Mouse (Mus musculus): ENCODE measurements around the gene Qprt.

The Qprt gene

DNA sequence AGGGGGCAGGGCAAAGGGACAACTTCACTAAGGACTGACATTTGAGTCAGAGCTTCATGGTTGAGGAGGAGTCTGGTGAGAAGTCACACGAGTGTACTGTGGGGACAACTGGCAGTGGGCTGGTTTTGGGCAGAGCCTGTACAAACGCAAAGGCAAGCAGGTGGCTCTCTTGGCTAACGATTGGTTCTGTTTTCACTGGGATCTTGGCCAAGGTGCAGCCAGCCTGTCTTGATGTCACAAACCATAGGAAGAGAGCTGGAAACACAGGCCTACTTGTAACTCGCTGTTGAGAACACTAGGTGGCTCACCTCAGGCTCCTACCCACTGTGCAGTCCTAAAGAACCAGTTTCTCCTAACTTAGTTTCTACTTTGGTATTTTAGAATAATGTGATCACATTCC is 7.6 kb upstream of the Qprt start:
- DNase-seq: no peak

GRCm38 (mm10) chr7:127121061-127121910 is 740 bp downstream of the Qprt start:
- no peak for DNase-seq

DNA sequence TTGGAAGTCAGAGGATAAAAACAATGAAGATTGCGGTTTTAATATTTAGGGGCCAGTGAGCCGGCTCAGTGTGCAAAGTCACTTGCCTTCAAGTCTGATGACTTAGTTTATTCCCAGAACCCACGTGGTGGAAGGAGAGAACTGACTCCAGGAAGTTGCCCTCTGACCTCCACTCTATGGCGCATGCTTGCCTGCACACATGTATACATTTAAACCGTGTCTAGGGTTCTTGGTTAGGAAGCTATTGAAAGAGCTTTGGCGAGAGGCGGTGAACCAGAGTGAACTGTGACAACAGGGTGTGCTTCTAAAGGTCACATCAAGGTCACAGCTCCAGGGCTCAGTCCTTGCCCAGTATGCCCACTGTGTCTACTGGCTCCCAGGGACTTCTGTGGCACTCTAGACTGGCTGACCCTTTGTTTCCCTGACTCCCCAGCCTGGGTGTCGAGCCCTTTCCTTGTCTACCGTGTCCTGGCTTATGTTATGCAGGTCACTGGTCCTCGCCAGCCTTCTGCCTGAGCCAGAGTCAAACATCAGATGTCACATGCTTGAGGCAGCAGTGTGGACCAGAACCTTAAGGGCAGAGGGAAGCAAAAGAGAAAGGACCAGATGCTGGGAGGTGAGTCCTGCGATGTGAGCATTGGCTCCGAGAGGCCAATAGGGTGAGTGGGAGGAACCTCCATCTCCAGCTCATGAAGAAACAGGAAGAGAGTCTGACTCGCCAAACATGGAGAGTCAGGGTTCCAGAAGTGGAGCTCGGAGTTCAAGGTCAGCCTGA is 3.2 kb downstream of the Qprt start:
- DNase-seq: no peak

GRCm38 (mm10) chr7:127117948-127118347 is 4.1 kb downstream of the Qprt start:
- DNase-seq: no peak

DNA sequence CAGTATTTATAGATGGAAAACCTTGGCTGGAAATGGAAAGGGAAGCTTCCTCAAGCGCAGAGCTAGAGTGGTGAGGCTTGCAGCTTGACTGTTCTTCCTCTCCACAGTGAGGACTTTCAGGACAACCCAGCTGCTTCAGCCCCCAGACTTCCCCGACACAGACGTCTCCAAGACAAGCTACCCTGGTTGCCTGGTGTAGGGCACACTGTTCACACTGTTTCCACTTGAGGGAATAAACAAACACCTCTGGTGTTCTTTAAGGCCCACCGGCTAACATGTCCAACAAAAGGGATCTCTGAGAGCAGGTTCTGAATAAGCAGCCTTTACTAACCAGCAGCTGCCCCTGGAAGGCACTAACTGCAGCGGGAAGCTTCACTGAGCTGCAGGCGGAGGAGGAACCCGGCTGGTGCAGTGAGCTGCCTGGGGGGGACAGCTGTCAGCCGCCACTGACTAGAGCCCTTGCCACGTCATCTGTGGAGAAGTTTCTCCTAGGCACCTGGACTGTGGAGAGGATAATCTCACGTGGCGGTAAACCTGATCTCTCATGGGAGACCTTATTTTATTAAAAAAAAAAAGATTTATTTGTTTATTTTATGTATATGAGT is 5.6 kb downstream of the Qprt start:
- no peak for DNase-seq

DNA sequence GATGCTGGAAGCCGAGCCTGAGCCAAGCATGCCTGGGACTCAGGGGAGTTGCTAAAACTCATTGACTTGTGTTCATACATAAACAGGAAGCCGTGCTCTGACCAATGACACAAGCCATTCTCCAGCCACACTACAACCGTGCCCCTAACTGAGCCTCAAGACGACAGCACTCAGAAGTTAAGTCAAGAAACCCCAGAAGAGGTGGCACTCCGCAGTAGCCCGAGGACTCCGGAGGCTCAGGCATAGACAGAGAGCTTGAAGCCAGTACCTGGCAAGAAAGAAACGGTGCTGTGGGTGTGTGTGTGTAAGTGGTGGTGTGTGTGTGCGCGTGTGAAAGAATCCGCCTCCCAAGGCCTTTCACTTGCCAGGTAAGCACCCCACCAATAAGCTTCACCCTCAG is 7.1 kb downstream of the Qprt start:
- peak; percentile 79 for DNase-seq

GRCm38 (mm10) chr7:127113614-127114259 is 8.3 kb downstream of the Qprt start:
- DNase-seq: peak; percentile 86

- peak; percentile 57 for DNase-seq
Observed at GRCm38 (mm10) chr7:127112921-127113597, 9.0 kb downstream of the Qprt start.

GRCm38 (mm10) chr7:127112251-127112841 is 9.7 kb downstream of the Qprt start:
- DNase-seq: peak; percentile 75

- peak; percentile 86 for DNase-seq
Observed at GRCm38 (mm10) chr7:127111461-127111860, 10.6 kb downstream of the Qprt start.

DNA sequence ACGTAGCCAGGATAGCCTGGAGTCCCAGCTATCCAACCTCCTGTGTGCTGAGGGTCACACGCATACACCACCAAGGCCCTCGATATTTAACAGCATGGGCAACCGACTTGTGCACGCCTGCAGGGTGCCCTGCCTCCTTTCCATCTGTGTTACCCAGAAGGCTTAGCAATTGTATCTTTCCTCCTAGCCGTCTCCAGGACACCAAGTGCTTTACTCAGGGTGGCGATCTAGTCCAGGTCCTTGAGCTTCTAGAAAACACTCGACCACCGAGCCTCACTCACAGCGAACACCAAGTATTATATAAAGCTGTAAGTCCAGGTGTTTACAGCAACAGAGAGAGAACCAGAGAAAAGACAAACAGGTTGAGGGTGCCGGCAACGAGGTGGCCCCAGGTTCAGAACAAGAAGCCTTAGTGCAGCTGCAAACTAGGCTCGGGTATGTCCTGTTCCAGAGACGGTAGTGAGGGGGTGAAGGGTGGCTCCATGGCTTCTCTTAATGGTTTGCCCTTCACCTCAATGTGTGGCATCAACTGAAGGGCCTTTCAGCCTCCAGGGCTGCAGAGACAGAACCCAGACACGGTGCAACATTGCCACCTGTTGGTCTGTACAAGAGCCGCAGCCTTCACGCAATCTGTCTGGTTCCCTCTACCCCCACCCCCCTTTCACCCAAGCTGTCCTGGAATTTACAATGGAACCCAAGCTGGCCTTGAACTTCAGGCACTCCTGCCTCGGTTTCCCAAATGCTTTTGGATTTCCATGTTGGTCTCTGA is 11.6 kb downstream of the Qprt start:
- DNase-seq: peak; percentile 95

DNA sequence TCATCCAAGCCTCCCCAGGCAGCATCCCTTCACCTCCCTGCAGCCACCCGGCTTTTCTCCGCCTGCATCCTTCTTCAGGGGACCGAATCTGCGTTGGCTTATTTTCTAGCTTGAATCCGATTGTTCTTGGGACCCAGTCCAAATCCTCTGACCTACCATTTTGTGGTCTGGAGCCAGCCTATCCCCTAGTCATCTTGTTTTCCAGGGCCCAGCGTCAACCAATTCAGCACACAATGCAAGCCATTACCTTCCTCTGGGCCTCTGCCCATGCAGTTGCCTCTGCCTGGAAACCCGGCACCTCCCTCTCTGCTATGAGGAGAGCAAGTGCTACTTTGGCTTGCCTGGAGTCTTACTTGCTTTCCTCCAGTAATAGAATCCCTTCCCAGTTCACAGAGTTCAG is 16.5 kb downstream of the Qprt start:
- no peak for DNase-seq

GRCm38 (mm10) chr7:127104560-127105332 is 17.3 kb downstream of the Qprt start:
- peak; percentile 97 for DNase-seq

DNA sequence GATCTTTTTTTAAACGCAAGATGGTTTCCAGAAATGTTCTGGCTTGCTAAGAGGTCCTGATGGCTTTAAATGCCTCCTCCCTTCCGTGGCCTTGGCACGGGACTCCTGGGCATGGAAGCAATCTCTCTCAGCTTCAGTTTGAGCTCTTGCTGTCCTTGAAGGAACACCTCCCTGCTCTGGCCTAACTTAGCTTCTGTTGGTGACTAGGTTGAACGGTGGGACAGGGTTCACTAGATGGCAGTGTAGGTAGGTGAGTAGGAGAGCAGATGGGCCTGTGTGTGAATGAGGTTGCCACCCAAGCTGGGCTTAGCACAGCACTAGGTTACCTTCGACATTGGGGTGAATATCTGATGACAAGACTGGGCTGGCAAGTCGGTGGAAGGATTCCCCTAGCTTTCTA is 18.1 kb downstream of the Qprt start:
- no peak for DNase-seq

GRCm38 (mm10) chr7:127102148-127102547 is 19.9 kb downstream of the Qprt start:
- DNase-seq: no peak

DNA sequence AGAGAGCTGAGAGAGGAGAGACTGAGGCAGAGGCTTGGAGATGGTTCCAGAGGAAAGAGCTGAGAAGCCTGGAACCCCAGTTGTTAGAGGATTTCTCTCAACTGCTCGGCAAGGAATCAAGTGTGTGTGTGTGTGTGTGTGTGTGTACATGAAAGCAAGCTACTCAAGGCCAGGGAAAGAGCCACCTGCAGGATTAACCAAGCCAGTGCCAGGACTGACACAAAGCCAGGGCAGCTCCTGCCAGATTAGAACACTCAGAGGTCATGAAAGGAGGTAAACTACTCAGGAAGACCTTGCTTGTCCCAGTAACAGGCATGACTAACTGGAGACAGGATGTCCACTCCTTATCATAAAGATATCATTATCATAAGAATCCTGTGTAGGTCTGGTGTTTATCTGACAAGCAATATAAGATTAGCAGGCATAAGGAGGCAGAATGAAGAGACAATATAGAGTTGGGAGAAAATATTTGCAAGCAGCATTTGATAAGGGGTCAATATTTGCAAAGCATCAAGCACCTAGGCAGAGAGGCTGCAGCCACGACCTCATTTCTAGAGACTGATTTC is 20.5 kb downstream of the Qprt start:
- DNase-seq: no peak

GRCm38 (mm10) chr7:127099528-127099927 is 22.5 kb downstream of the Qprt start:
- DNase-seq: no peak

- DNase-seq: no peak
Observed at GRCm38 (mm10) chr7:127098950-127099349, 23.1 kb downstream of the Qprt start.

DNA sequence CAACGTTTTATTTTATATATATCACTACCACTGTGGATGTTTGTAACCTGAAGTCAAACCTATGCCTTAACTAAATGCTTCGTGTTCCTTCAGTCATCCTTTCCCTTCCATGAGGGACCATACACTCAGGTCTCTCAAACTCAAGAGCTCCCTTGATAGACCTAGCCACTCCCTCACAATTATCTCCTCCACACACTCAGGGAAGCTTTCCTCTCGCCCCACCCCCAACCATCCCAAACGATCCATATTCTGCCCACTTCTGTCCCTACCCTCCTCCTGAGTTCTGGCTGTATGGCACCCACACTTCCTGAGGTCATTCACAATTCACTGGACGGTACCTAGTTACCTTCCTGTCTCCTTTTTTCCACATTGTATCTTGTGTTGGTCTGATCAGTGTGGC is 23.5 kb downstream of the Qprt start:
- no peak for DNase-seq

GRCm38 (mm10) chr7:127096456-127096855 is 25.6 kb downstream of the Qprt start:
- no peak for DNase-seq

Measured in heart, adult 11 months (tissue).